Mouse (Mus musculus): ENCODE data around the gene Il22ra1.

GRCm38 (mm10) chr4:135714776-135715175 is 13.2 kb upstream of the Il22ra1 start:
- no peak for TF ChIP-seq CTCF (IDR thresholded peaks at IDR 0.05; ENCODE audit: control insufficient read depth, insufficient read depth, insufficient read length)
- TF ChIP-seq FOSL1 (IDR thresholded peaks at IDR 0.05; ENCODE audit: insufficient read depth, low read length, poor library complexity, severe bottlenecking), result peak; percentile 38
- no peak for TF ChIP-seq USF1 (IDR thresholded peaks at IDR 0.05; ENCODE audit: low read depth)
- TF ChIP-seq CEBPB (IDR thresholded peaks at IDR 0.05; ENCODE audit: low read depth), result no peak
- TF ChIP-seq MYOG (IDR thresholded peaks at IDR 0.05; ENCODE audit: control insufficient read depth, extremely low read depth, insufficient read length), result no peak

All from C2C12 (cell line).